Mouse (Mus musculus): Measurements from ENCODE around the gene Haus4. TPM values are rescaled to one million over a fixed set of nuclear protein-coding genes. Genes with fewer than 3 reads are reported as not detected.

The Haus4 gene
- polyA plus RNA-seq, 1 experiment, result 72.3 TPM

DNA sequence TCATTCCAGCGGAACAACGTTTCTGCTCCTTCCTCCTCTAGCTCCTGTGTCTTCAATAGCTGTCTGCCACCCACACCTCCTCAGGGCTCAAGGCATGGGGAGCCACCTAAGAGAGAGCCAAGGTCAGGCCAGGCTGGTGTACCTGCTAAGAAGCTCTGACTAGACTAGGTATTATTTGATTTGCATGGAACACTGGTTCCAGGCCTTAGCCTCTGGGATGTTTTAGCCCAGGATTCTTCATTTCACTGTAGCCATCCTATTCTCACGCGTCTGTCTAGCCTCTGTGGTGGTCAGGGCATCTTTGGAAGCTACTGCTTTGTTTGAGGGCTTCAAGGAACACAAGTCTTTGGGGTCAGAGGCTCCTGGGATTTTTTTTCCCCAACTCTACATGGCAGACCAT, 17.7 kb upstream of the Haus4 start:
- Histone ChIP-seq H3K36me3 (ENCODE audit: control insufficient read depth, insufficient read depth, low read length, poor library complexity, severe bottlenecking) (peaks cover 63% of the 10 kb centered on the region), H3K27ac (ENCODE audit: insufficient read depth, low read length) (peak overlapping the region; percentile 95), H3K4me1 (ENCODE audit: control insufficient read depth, insufficient read depth, low read length) (peaks cover 9% of the 10 kb centered on the region), H3K4me3 (ENCODE audit: low read depth, low read length) (peak overlapping the region; percentile 25), H3K9ac (ENCODE audit: low read depth, poor library complexity, severe bottlenecking) (peak overlapping the region; percentile 66), H3K9me3 (replicated peaks; ENCODE audit: control insufficient read depth, insufficient read depth, low read length, poor library complexity, severe bottlenecking) (no peaks in the 10 kb centered on the region), H3K27me3 (ENCODE audit: control insufficient read depth, insufficient read depth, low read length, poor library complexity, severe bottlenecking) (no peaks in the 10 kb centered on the region)
- TF ChIP-seq EP300 (IDR thresholded peaks at IDR 0.05; ENCODE audit: insufficient read depth, low read depth, low read length), result no peak
- TF ChIP-seq CTCF (IDR thresholded peaks at IDR 0.05; ENCODE audit: low read depth, low read length), result no peak
- TF ChIP-seq POLR2A (IDR thresholded peaks at IDR 0.05; ENCODE audit: insufficient read depth, low read length), result no peak

GRCm38 (mm10) chr14:54569451-54570392, 15.3 kb upstream of the Haus4 start:
- H3K27ac ChIP-seq (ENCODE audit: insufficient read depth, low read length), result peak overlapping the region; percentile 70
- H3K4me1 ChIP-seq (ENCODE audit: control insufficient read depth, insufficient read depth, low read length), result peaks cover 9% of the 10 kb centered on the region
- peak overlapping the region; percentile 20 for H3K9ac ChIP-seq (ENCODE audit: low read depth, poor library complexity, severe bottlenecking)
- TF ChIP-seq POLR2A (IDR thresholded peaks at IDR 0.05; ENCODE audit: insufficient read depth, low read length), result no peak
- 0 out of 2 replicates have a peak, but pooled peaks have one; percentile 16 for TF ChIP-seq EP300 (IDR thresholded peaks at IDR 0.05; ENCODE audit: insufficient read depth, low read depth, low read length)
- no peaks in the 10 kb centered on the region for H3K9me3 ChIP-seq (replicated peaks; ENCODE audit: control insufficient read depth, insufficient read depth, low read length, poor library complexity, severe bottlenecking)
- no peak overlapping the region for H3K4me3 ChIP-seq (ENCODE audit: low read depth, low read length)
- H3K27me3 ChIP-seq (ENCODE audit: control insufficient read depth, insufficient read depth, low read length, poor library complexity, severe bottlenecking), result no peaks in the 10 kb centered on the region
- peaks cover 54% of the 10 kb centered on the region for H3K36me3 ChIP-seq (ENCODE audit: control insufficient read depth, insufficient read depth, low read length, poor library complexity, severe bottlenecking)

DNA sequence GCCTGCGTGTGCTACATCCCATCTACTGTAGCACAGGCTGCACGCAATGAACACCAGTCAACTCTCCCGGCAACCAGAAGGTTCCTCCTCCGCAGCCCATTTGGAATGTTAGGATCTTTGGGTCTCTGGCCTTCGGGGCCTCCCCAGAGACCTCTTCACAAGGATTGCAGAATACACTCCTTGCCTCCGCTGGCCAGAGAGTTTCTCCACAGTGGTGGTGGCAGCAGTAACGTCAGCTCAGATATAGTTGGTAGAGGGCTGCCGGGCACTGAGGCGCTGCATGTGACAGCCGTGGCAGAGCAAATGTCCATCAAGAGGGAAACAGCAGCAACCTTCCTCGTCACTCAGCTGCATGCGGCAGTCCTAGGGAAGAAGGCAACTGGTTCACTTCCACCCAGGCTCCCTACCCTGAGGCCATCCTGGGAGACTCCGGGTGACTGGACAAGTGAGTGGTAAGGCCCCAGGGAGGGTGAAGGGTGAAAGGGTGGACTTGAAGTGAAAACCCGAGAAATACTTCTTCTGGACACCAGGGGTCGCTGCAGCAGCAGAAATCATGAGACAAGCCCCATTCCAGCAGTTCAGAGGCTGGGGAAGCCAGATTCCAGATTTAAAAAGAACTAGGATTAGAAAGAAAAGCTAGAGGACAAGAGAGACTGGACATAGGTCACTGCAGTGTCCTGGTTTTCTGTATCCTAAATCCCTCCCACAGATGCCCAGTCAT, 14.4 kb upstream of the Haus4 start:
- Histone ChIP-seq H3K4me1 (ENCODE audit: control insufficient read depth, insufficient read depth, low read length) (peaks cover 9% of the 10 kb centered on the region), H3K4me3 (ENCODE audit: low read depth, low read length) (no peak overlapping the region), H3K36me3 (ENCODE audit: control insufficient read depth, insufficient read depth, low read length, poor library complexity, severe bottlenecking) (peaks cover 50% of the 10 kb centered on the region), H3K27me3 (ENCODE audit: control insufficient read depth, insufficient read depth, low read length, poor library complexity, severe bottlenecking) (no peaks in the 10 kb centered on the region), H3K9ac (ENCODE audit: low read depth, poor library complexity, severe bottlenecking) (no peak overlapping the region), H3K9me3 (replicated peaks; ENCODE audit: control insufficient read depth, insufficient read depth, low read length, poor library complexity, severe bottlenecking) (no peaks in the 10 kb centered on the region), H3K27ac (ENCODE audit: insufficient read depth, low read length) (peak overlapping the region; percentile 70)
- TF ChIP-seq POLR2A (IDR thresholded peaks at IDR 0.05; ENCODE audit: insufficient read depth, low read length) (no peak), EP300 (IDR thresholded peaks at IDR 0.05; ENCODE audit: insufficient read depth, low read depth, low read length) (0 out of 2 replicates have a peak, but pooled peaks have one; percentile 12), CTCF (IDR thresholded peaks at IDR 0.05; ENCODE audit: low read depth, low read length) (peak; percentile 73)

GRCm38 (mm10) chr14:54560527-54561242, 6.3 kb upstream of the Haus4 start:
- Histone ChIP-seq H3K27ac (ENCODE audit: insufficient read depth, low read length) (no peak overlapping the region), H3K9ac (ENCODE audit: low read depth, poor library complexity, severe bottlenecking) (no peak overlapping the region), H3K27me3 (ENCODE audit: control insufficient read depth, insufficient read depth, low read length, poor library complexity, severe bottlenecking) (no peaks in the 10 kb centered on the region), H3K9me3 (replicated peaks; ENCODE audit: control insufficient read depth, insufficient read depth, low read length, poor library complexity, severe bottlenecking) (no peaks in the 10 kb centered on the region), H3K36me3 (ENCODE audit: control insufficient read depth, insufficient read depth, low read length, poor library complexity, severe bottlenecking) (no peaks in the 10 kb centered on the region), H3K4me3 (ENCODE audit: low read depth, low read length) (no peak overlapping the region), H3K4me1 (ENCODE audit: control insufficient read depth, insufficient read depth, low read length) (no peaks in the 10 kb centered on the region)
- TF ChIP-seq EP300 (IDR thresholded peaks at IDR 0.05; ENCODE audit: insufficient read depth, low read depth, low read length), result no peak
- TF ChIP-seq CTCF (IDR thresholded peaks at IDR 0.05; ENCODE audit: low read depth, low read length), result no peak
- no peak for TF ChIP-seq POLR2A (IDR thresholded peaks at IDR 0.05; ENCODE audit: insufficient read depth, low read length)

- Histone ChIP-seq H3K36me3 (ENCODE audit: control insufficient read depth, insufficient read depth, low read length, poor library complexity, severe bottlenecking) (no peaks in the 10 kb centered on the region), H3K27ac (ENCODE audit: insufficient read depth, low read length) (no peak overlapping the region), H3K4me3 (ENCODE audit: low read depth, low read length) (no peak overlapping the region), H3K27me3 (ENCODE audit: control insufficient read depth, insufficient read depth, low read length, poor library complexity, severe bottlenecking) (no peaks in the 10 kb centered on the region), H3K9me3 (replicated peaks; ENCODE audit: control insufficient read depth, insufficient read depth, low read length, poor library complexity, severe bottlenecking) (no peaks in the 10 kb centered on the region), H3K9ac (ENCODE audit: low read depth, poor library complexity, severe bottlenecking) (no peak overlapping the region), H3K4me1 (ENCODE audit: control insufficient read depth, insufficient read depth, low read length) (no peaks in the 10 kb centered on the region)
- TF ChIP-seq EP300 (IDR thresholded peaks at IDR 0.05; ENCODE audit: insufficient read depth, low read depth, low read length), result no peak
- TF ChIP-seq POLR2A (IDR thresholded peaks at IDR 0.05; ENCODE audit: insufficient read depth, low read length), result no peak
- TF ChIP-seq CTCF (IDR thresholded peaks at IDR 0.05; ENCODE audit: low read depth, low read length), result no peak
Measured at GRCm38 (mm10) chr14:54557330-54557729, 2.9 kb upstream of the Haus4 start.

Data from ES-Bruce4 (cell line).